Mouse (Mus musculus) heart, adult 11 months (tissue): ENCODE measurements around the gene Bsph1.
"Not testable (repeated sequence)": the region's sequence is repeated elsewhere in the genome, so short reads cannot be mapped to it uniquely, and the experiment has no call there.

ENCODE experiments used
- DNase-seq: peaks from one replicate; pipeline ENCODE4 v3.0.0; 2022

The Bsph1 gene

GRCm38 (mm10) chr7:13450541-13450940, at the start of gene Bsph1:
Gene Bsph1 (plus strand): TSS chr7:13450841.
- not testable (repeated sequence) for DNase-seq

GRCm38 (mm10) chr7:13511539-13511938, 60.9 kb downstream of the Bsph1 start:
- DNase-seq, result no peak
